Mouse (Mus musculus) lung, adult 2 months (tissue): ENCODE results near the gene Dst.

Experiments used
- CTCF ChIP-seq: fragments of 200-500 bp; IDR thresholded peaks from 2 replicates; pipeline ENCODE4 v1.5.1; 2011; ENCODE audit warnings: mild to moderate bottlenecking, low read length, control low read depth; ENCODE audit not compliant: insufficient read depth
- POLR2A ChIP-seq: fragments of 200-500 bp; IDR thresholded peaks from 2 replicates; pipeline ENCODE4 v1.6.1; 2011; ENCODE audit warnings: low read depth, mild to moderate bottlenecking, control low read depth, low read length, borderline replicate concordance; ENCODE audit errors: extremely low read depth

DNA sequence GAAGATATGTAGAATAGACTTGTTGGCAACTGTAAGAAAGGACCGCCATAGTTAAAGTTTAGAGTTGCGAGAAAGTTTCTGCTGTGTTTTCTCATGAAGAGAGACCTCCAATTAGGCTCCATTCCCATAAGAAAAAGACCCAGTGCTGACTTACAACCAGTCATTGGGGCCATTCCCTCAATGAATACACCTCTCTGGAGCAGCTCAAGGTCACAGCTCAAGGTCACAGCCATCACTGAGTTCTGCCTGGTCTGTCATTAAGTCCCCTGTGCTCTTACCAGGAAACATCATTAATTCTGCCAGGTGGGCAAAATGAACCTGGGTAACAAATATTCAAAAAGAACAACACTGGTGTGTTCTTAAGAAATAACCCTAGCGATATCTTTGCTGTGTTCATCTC is 195.2 kb downstream of the Dst start:
- TF ChIP-seq CTCF (no peak), POLR2A (no peak)
